Mouse (Mus musculus): ENCODE results near the gene Mup5. TPM values are rescaled to one million over a fixed set of nuclear protein-coding genes. Genes with fewer than 3 reads are reported as not detected.
"Not testable (repeated sequence)": the region's sequence is repeated elsewhere in the genome, so short reads cannot be mapped to it uniquely, and the experiment has no call there.

Gene Mup5
- not detected in 2 replicates for polyA plus RNA-seq (2012; ENCODE audit: insufficient read depth, insufficient read length, low replicate concordance, missing spikeins)

DNA sequence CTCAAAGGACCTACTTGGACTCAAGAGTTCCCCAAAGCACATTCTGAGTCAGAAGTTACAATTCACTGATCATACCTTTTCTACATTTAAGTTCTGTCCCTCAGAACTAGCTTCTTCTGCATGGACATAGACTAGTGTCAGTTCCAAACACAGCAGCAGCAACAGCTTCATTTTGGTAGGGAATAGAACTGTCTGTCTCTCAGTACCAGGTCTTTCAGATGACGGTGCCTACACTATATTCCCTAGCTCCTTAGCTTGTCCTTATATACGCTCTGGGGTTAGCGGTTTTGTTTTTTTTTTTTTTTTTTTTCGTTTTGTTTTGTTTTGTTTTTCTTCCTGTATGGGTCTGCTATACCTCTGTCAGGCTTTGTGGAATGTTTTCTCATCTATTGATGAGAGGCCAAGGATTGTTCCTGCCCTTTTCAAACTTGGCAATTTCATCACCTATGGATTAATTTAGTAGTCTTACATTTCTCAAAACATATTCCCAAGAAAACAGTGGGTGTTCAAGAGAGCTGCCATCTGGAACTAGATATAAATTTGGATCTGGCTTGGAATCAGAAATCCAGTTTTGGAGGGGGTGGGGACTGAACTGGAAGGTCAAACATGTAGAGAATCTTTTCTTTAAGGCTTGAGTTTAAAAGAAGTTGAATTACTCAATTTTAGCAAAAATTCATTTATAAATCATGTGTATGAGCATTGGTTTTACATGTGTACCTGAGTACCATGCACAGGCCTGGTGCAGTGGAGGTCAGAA lies at the start of gene Mup5:
Mup5 (minus strand) TSS at position 282 of the 757 bp plus-strand sequence.
- no peak within 1 kb of the TSS for H3K4me3 ChIP-seq (ENCODE audit: insufficient read depth, low read depth, low read length)
- WGBS = 74% methylated on average over 4 of the region's 4 CpGs
- no peaks in the 10 kb centered on the region for H3K4me1 ChIP-seq (ENCODE audit: control insufficient read depth, insufficient read depth, low read length)
- no peak for TF ChIP-seq CTCF (IDR thresholded peaks at IDR 0.05; ENCODE audit: insufficient read depth, low read depth, low read length)
- no peak for TF ChIP-seq POLR2A (IDR thresholded peaks at IDR 0.05; ENCODE audit: insufficient read depth, low read depth, low read length)
- no peak within 1 kb of the TSS for H3K27ac ChIP-seq (ENCODE audit: insufficient read depth, low read depth, low read length)

DNA sequence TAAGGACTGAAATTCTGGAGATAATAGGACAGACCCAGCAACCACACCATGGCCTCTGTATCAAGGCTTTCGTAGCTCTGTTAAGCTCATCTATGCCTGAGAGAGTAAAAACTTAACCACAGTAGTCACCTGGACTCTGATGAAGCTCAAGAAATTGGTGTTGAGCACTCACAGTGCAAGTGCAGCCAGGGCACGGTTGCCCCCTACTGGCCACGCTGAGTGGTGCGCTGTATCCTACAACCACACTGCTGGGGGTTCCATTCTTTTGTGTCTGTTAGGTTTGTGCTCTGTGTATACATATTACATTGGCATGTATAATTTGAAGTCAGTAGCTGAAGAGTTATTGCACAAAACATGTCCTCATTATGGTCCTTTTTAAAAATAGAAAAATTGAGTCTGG lies 23.1 kb upstream of the Mup5 start:
- Histone ChIP-seq H3K4me3 (ENCODE audit: insufficient read depth, low read depth, low read length) (no peak overlapping the region), H3K27ac (ENCODE audit: insufficient read depth, low read depth, low read length) (no peak overlapping the region), H3K4me1 (ENCODE audit: control insufficient read depth, insufficient read depth, low read length) (no peaks in the 10 kb centered on the region)
- WGBS = 52% methylated on average over 4 of the region's 4 CpGs
- TF ChIP-seq CTCF (IDR thresholded peaks at IDR 0.05; ENCODE audit: insufficient read depth, low read depth, low read length) (no peak), POLR2A (IDR thresholded peaks at IDR 0.05; ENCODE audit: insufficient read depth, low read depth, low read length) (no peak)

DNA sequence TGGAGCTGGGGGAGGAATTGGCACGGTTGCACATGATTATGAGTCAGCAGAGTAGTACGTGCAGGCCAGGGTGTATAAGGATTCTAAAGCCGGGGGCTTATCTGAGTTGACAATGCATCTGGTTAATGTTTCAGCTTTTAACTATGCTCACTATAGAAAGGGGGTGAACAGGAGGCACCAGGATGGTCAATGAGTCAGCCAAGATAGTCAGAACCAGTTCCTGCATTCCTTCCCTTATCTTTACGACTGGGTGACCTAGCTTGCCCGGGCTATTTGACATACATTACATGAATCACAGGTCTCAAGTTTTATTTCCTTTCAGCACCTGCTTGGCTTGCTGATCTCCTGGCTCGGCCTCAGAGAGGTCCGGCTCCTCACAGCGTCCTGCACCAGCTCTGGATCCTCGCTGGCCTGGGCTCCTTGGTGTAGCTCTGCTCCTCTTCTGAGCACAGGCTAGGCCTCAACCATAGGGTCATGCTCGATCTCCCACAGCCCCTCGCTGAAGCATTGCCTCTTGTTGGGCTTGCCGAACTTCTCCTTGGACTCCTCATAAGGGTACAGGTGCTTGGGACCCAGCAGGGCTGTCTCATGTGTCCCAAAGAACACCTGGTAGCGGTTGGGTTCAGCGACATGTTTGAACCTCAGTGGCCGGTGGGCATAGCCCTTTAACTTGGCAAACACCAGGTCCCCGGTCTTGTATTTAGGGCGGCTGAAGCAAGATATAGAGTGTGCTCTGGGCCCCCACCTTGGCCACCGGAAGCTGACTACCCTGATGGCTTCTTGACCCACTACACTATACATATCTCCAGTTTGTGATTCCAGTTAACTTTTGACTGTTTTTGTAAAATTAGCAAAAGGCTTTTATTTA lies 21.0 kb upstream of the Mup5 start:
- no peak overlapping the region for H3K27ac ChIP-seq (ENCODE audit: insufficient read depth, low read depth, low read length)
- 93% methylated on average over 18 of the region's 18 CpGs for WGBS

DNA sequence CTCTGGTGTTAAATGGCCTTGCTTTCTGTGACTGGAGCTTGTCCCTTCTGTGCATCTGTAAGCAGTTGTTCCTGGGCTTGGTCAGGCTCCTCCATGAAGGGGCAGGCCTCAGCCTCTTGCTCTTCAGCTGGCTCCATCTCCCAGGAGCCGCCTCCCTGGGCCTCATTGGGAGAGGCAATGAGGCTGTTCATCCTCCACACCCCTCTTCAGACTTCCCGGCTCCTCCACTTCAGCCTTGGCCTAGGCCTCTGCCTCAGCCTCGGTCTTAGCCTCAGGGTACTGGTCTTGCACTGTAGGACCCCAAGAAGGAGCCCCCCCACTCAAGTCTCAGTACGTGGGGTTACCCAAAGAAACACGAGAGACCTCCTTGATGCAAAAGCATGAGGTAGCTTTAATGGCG lies 20.3 kb upstream of the Mup5 start:
- TF ChIP-seq CTCF (IDR thresholded peaks at IDR 0.05; ENCODE audit: insufficient read depth, low read depth, low read length) (no peak), POLR2A (IDR thresholded peaks at IDR 0.05; ENCODE audit: insufficient read depth, low read depth, low read length) (no peak)
- Histone ChIP-seq H3K27ac (ENCODE audit: insufficient read depth, low read depth, low read length) (no peak overlapping the region), H3K4me3 (ENCODE audit: insufficient read depth, low read depth, low read length) (no peak overlapping the region), H3K4me1 (ENCODE audit: control insufficient read depth, insufficient read depth, low read length) (no peaks in the 10 kb centered on the region)
- 87% methylated on average over 6 of the region's 6 CpGs for WGBS

More for the DNA sequence above, 21.0 kb upstream of the Mup5 start:
- Histone ChIP-seq H3K4me3 (ENCODE audit: insufficient read depth, low read depth, low read length) (no peak overlapping the region), H3K4me1 (ENCODE audit: control insufficient read depth, insufficient read depth, low read length) (no peaks in the 10 kb centered on the region)
- no peak for TF ChIP-seq CTCF (IDR thresholded peaks at IDR 0.05; ENCODE audit: insufficient read depth, low read depth, low read length)
- TF ChIP-seq POLR2A (IDR thresholded peaks at IDR 0.05; ENCODE audit: insufficient read depth, low read depth, low read length) = no peak

DNA sequence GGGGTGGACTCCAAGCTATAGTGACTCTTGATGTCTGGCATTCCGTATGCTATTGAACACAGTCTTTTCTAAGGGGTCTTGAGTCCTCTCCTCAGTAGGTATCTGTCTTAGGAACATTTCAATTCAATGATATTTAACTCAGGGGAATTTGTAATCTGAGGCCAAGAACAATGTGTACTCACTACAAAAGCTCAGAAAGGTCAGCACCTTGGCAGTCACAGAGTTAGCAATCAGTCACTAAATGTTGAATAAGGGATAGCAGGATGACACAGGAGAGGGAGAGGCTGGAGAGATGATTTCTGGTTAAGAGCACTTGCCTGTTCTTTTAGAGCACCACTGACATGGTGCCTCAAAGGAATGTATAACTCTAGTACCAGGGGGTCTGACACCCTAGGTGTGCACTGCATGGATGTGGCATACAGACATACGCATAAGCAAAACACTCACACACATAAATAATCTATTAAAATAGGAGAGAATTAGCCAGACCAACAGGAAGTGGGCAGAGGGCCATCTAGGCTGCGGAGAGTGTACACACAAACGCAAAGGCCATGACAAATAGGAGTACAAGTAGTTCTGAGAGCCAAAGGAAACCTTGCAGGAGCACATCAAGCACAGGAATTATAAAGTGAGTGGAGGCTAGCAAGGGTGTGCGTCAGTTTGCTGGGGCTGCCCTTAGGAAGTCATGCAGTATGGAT lies 9.9 kb upstream of the Mup5 start:
- no peak overlapping the region for H3K4me3 ChIP-seq (ENCODE audit: insufficient read depth, low read depth, low read length)
- 89% methylated on average over 5 of the region's 5 CpGs for WGBS
- TF ChIP-seq CTCF (IDR thresholded peaks at IDR 0.05; ENCODE audit: insufficient read depth, low read depth, low read length) (no peak), POLR2A (IDR thresholded peaks at IDR 0.05; ENCODE audit: insufficient read depth, low read depth, low read length) (no peak)

DNA sequence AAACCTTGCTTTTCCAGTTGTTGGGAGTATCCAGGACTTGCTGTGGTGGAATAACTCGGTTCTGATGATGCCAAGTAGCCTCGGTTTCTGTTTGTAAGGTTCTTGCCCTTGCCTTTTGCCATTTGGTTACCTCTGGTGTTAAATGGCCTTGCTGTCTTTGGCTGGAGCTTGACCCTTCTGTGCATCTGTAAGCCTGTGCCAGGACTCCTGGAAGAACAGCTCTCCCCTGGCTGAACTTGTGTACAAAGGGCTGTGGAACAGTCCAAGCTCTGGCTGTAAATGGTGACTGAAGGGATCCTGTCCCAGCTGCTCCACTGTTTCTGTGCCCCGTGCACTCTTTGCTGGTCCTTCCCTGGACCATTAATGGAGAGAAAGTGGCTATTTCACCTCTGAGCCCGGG lies 5.8 kb downstream of the Mup5 start:
- H3K4me1 ChIP-seq (ENCODE audit: control insufficient read depth, insufficient read depth, low read length) = no peaks in the 10 kb centered on the region
- WGBS = 69% methylated on average over 4 of the region's 4 CpGs
- TF ChIP-seq POLR2A (IDR thresholded peaks at IDR 0.05; ENCODE audit: insufficient read depth, low read depth, low read length) (no peak), CTCF (IDR thresholded peaks at IDR 0.05; ENCODE audit: insufficient read depth, low read depth, low read length) (no peak)
- H3K4me3 ChIP-seq (ENCODE audit: insufficient read depth, low read depth, low read length) = no peak overlapping the region
- H3K27ac ChIP-seq (ENCODE audit: insufficient read depth, low read depth, low read length) = no peak overlapping the region

More for the DNA sequence above, 9.9 kb upstream of the Mup5 start:
- H3K27ac ChIP-seq (ENCODE audit: insufficient read depth, low read depth, low read length) = no peak overlapping the region
- no peaks in the 10 kb centered on the region for H3K4me1 ChIP-seq (ENCODE audit: control insufficient read depth, insufficient read depth, low read length)

DNA sequence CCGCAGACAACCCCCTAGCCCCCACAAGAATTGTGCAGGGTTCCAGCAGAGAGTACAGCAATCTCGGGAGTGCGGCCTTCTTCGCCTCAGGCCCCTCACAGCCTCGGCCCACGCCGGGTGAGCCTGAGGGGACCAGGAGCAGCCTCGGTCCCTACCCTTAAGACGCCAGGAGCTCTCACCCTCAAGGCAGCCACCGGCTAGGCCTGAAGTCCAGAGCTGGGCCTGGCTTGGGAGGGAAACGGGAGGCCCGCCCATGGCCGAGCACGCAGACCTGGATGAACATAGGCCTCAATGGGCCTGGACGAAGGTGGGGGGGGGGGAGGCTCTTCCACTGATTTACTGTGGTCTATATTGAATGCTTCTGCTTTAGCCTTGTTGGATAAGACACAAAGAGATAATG lies 11.8 kb downstream of the Mup5 start:
- H3K27ac ChIP-seq (ENCODE audit: insufficient read depth, low read depth, low read length) = no peak overlapping the region
- 92% methylated on average over 15 of the region's 15 CpGs for WGBS

DNA sequence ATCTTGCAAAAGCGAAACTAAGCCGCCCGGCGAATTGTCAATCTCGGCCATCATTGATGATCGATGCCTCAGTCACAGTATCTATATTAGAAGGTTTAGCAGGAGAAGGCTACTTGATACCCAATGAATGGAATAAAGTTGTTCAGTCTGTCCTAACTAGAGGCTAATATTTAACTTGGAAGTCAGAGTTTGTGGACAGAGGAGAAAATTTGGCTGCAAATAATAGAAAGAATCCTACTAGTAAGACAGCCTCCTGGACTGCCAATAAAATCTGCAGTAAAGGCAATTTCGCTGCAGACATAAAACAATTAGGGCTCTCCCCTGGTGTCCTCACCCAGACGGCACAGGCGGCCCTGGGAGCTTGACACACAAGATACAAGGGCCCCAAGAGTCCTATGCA lies 12.5 kb downstream of the Mup5 start:
- 94% methylated on average over 9 of the region's 9 CpGs for WGBS
- H3K4me1 ChIP-seq (ENCODE audit: control insufficient read depth, insufficient read depth, low read length); H3K4me3 ChIP-seq (ENCODE audit: insufficient read depth, low read depth, low read length); H3K27ac ChIP-seq (ENCODE audit: insufficient read depth, low read depth, low read length): not testable (repeated sequence)

More for the DNA sequence above, 11.8 kb downstream of the Mup5 start:
- Histone ChIP-seq H3K4me1 (ENCODE audit: control insufficient read depth, insufficient read depth, low read length) (no peaks in the 10 kb centered on the region), H3K4me3 (ENCODE audit: insufficient read depth, low read depth, low read length) (no peak overlapping the region)
- TF ChIP-seq CTCF (IDR thresholded peaks at IDR 0.05; ENCODE audit: insufficient read depth, low read depth, low read length) = no peak
- no peak for TF ChIP-seq POLR2A (IDR thresholded peaks at IDR 0.05; ENCODE audit: insufficient read depth, low read depth, low read length)

All from olfactory bulb, adult 2 months (tissue).